Mouse (Mus musculus) heart, postnatal 10 days (tissue): ENCODE measurements around the gene Ppp1r16b. TPM values are rescaled to one million over a fixed set of nuclear protein-coding genes. Genes with fewer than 3 reads are reported as not detected.

Experiments
- DNase-seq, 2 experiments: peaks; one replicate each; pipeline ENCODE4 v3.0.0; 2021
- intact Hi-C: fragments of 180-260 bp; cut with DNase I; formaldehyde crosslinking; loops from one replicate; pipeline ENCODE4 v1.15.1; 2025
- total RNA-seq, 2 experiments: library from RNA; stranded (reverse); gene quantifications; 2 replicates each; pipeline ENCODE4 v1.2.3; 2021

The Ppp1r16b gene
- total RNA-seq, 2 experiments from 2014 or later: 18.3 to 22.1 TPM

GRCm38 (mm10) chr2:158742431-158742830 lies 77.2 kb downstream of the Ppp1r16b start:
- DNase-seq: no peak
- intact Hi-C loops: loop anchor here (5.0 kb wide), 4 partner anchors 40 to 90 kb away; partner anchors contain the start of gene Ppp1r16b

- DNase-seq: no peak
- intact Hi-C loops: loop anchor here (5.0 kb wide), 4 partner anchors 41 to 91 kb away; partner anchors contain the start of gene Ppp1r16b
Observed at GRCm38 (mm10) chr2:158743518-158744141, 78.4 kb downstream of the Ppp1r16b start.

GRCm38 (mm10) chr2:158745049-158745482 lies 79.9 kb downstream of the Ppp1r16b start:
- peak; percentile 42 to 53 for DNase-seq
- intact Hi-C loops: loop anchor here (5.0 kb wide), 1 partner anchor 193 kb away; no protein-coding TSS in a partner anchor

GRCm38 (mm10) chr2:158746164-158746563 lies 81.0 kb downstream of the Ppp1r16b start:
- no peak for DNase-seq
- intact Hi-C loops: loop anchor here (5.0 kb wide), 1 partner anchor 194 kb away; no protein-coding TSS in a partner anchor

- no peak for DNase-seq
- intact Hi-C loops: loop anchor here (5.0 kb wide), 1 partner anchor 197 kb away; no protein-coding TSS in a partner anchor
Observed at GRCm38 (mm10) chr2:158749366-158749765, 84.2 kb downstream of the Ppp1r16b start.

GRCm38 (mm10) chr2:158760231-158760630 lies 95.0 kb downstream of the Ppp1r16b start:
- DNase-seq: no peak
- intact Hi-C loops: no loop called here

GRCm38 (mm10) chr2:158762339-158762738 lies 97.1 kb downstream of the Ppp1r16b start:
- no peak for DNase-seq
- intact Hi-C loops: no loop called here

- peak; percentile 98 for DNase-seq
- intact Hi-C loops: loop anchor here (1.0 to 2.0 kb wide), 2 partner anchors 27 to 96 kb away; partner anchors contain the start of gene Dhx35
Observed at GRCm38 (mm10) chr2:158767742-158768339, 102.6 kb downstream of the Ppp1r16b start, which contains the start of gene Fam83d. Gene Fam83d, plus strand, starts transcription at chr2:158768093.

- DNase-seq: peak in 1 of 2 experiments; percentile 45
- intact Hi-C loops: loop anchor here (2.0 kb wide), 1 partner anchor 26 kb away; the partner anchor contains the start of gene Dhx35
Observed at GRCm38 (mm10) chr2:158768350-158768749, 103.2 kb downstream of the Ppp1r16b start.

- intact Hi-C loops: loop anchor here (2.0 kb wide), 1 partner anchor 26 kb away; the partner anchor contains the start of gene Dhx35
Observed at GRCm38 (mm10) chr2:158768771-158769170, 103.6 kb downstream of the Ppp1r16b start.

GRCm38 (mm10) chr2:158770126-158770757 lies 105.0 kb downstream of the Ppp1r16b start:
- peak; percentile 44 to 59 for DNase-seq
- intact Hi-C loops: no loop called here

More at GRCm38 (mm10) chr2:158768771-158769170, 103.6 kb downstream of the Ppp1r16b start:
- no peak for DNase-seq

- DNase-seq: no peak
- intact Hi-C loops: no loop called here
Observed at GRCm38 (mm10) chr2:158771066-158771763, 106.0 kb downstream of the Ppp1r16b start.

- intact Hi-C loops: no loop called here
- no peak for DNase-seq
Observed at GRCm38 (mm10) chr2:158772808-158773207, 107.6 kb downstream of the Ppp1r16b start.

GRCm38 (mm10) chr2:158774886-158775285 lies 109.7 kb downstream of the Ppp1r16b start:
- intact Hi-C loops: no loop called here
- no peak for DNase-seq

- peak in 1 of 2 experiments; percentile 24 for DNase-seq
Observed at GRCm38 (mm10) chr2:158776716-158777115, 111.5 kb downstream of the Ppp1r16b start.

GRCm38 (mm10) chr2:158777490-158777889 lies 112.3 kb downstream of the Ppp1r16b start:
- intact Hi-C loops: no loop called here
- DNase-seq: no peak

More at GRCm38 (mm10) chr2:158776716-158777115, 111.5 kb downstream of the Ppp1r16b start:
- intact Hi-C loops: no loop called here

- intact Hi-C loops: no loop called here
- peak in 1 of 2 experiments; percentile 24 for DNase-seq
Observed at GRCm38 (mm10) chr2:158778349-158778748, 113.2 kb downstream of the Ppp1r16b start.

- intact Hi-C loops: no loop called here
- DNase-seq: no peak
Observed at GRCm38 (mm10) chr2:158781126-158781525, 115.9 kb downstream of the Ppp1r16b start.

- DNase-seq: peak in 1 of 2 experiments; percentile 32
- intact Hi-C loops: no loop called here
Observed at GRCm38 (mm10) chr2:158786927-158787795, 122.0 kb downstream of the Ppp1r16b start.
